Mouse (Mus musculus) thymus, postnatal 25 days (tissue): ENCODE results near the gene Ntrk2.

ENCODE experiments used
- DNase-seq: peaks from one replicate; pipeline ENCODE4 v3.0.0; 2022

The Ntrk2 gene

DNA sequence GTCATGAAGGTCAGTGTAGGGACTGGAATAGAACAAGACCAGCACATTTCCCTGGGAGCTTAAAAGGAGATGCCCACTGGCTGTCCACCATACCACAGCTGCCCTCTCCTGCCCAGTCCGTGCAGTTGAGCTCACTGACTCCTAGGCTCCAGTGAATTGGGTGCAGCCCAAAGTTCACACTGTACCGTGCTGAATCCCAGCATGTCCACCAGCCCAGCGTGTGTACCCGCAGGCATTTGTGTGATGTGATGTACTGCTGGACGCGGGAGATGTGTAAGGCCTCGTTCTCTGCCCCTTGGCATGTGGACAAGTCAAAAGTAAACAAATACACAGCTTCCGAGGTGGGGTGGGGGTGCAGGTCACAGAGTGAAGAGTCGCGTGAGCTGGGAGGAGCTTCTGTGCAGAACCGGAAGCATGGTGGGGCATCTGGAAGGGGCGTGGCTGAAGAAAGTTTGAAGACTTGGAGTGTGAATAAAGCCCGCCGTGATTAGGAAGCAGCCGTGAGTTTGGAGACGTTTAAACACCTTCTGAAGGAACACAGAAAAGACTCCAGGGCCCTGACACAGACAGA, 121.4 kb downstream of the Ntrk2 start:
- DNase-seq, result no peak

DNA sequence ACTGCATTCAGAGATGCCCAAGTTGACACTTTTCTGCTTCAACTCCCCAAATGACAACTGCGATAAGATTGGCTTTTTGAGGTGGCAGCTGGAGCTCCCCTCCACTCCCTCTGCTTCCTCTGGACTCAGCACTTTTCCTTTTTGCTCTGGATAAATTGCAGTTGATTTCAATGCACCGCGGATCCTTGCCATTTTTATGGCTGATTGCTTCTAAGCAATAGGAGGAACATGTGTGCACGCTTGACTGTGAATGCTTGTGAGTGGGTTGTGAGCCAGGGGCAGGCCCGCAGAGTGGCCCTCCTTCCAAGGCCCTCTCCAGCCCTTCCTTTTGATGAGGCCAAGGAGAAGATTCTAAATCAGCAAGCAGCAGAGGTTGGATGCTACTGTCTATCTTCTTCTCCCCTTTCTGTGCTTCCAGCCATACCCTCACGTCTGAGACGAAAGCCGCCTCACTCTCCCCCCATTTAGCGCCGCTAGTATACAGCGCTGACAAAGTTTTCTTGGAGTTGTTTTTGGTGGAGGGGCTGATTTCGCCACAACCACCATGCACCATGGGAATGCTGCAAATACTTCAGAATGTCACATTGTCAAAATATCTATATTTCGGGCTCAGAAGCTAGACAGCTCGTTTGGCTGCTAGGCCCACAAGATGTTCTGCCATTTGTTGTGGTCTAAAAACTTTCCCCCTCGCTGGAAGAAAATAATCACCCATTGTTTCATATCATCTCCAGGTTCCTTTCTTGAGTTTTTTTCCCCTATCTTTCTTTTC, 122.5 kb downstream of the Ntrk2 start:
- DNase-seq, result no peak

DNA sequence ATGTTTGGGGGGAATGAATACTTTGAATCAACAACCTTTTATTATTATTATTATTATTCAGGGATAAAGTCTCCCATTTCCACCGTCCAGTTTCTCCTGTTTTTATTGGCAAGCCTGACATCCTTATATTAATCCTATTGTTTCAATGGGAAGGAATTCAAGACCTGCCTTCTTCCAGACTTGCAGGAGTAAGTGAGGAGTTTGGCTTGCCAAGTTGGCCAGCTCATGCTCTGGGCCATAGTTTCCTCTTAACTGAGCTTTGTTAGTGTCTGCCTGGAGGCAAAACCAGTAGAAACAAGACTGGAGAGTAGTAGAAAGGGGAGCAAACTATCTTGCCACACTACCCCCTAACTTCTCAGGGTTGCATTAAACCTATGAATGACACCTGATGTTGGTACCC, 123.8 kb downstream of the Ntrk2 start:
- DNase-seq, result no peak

GRCm38 (mm10) chr13:58933126-58933525, 126.8 kb downstream of the Ntrk2 start:
- no peak for DNase-seq

DNA sequence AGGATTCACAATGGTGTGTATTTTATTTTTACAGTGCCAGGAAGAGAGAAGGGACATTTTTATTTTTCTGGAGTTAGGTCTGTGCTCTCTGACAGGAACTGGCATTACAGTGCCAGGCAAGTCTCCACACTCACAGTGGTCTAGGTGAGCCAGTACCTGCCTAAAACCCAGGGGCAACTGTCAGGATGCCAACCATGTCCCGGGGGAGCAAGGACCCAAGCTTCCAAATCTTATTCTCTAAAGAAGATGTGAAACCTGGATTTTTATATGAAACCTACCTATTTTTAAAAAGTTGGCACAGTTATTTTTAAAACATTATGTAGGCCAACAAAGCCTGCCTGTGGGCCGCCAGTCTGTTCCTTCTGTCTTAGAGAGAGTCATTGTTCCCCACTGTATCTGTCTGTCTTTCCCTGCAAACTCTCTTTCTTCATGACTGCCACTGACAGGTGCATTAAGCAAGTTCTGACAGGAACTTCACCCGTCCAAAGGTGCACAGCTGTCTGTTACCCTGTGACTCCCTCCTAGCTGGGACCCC, 128.3 kb downstream of the Ntrk2 start:
- DNase-seq, result no peak

GRCm38 (mm10) chr13:58935956-58936495, 129.7 kb downstream of the Ntrk2 start:
- DNase-seq, result no peak

- no peak for DNase-seq
Measured at GRCm38 (mm10) chr13:58937884-58938283, 131.5 kb downstream of the Ntrk2 start.

- DNase-seq, result no peak
Measured at GRCm38 (mm10) chr13:58938464-58938863, 132.1 kb downstream of the Ntrk2 start.

DNA sequence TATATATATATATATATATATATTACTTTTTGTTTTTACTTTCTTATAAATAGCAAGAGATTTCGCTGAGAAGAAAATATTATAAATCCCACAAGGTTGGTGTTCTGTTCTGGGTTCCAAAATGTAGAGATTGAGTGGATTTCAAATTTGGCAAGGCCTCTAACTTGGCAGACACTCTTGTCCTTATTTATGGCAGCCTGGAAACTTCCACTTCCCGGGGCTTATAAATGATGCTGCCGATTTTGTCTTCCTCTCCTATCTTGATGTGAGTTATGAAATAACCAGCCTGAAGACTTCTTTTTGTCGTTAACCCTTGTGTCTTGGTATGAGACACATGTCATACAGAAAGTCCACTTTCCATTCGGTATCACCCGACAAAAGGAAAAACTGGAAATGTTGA, 133.8 kb downstream of the Ntrk2 start:
- DNase-seq, result no peak

DNA sequence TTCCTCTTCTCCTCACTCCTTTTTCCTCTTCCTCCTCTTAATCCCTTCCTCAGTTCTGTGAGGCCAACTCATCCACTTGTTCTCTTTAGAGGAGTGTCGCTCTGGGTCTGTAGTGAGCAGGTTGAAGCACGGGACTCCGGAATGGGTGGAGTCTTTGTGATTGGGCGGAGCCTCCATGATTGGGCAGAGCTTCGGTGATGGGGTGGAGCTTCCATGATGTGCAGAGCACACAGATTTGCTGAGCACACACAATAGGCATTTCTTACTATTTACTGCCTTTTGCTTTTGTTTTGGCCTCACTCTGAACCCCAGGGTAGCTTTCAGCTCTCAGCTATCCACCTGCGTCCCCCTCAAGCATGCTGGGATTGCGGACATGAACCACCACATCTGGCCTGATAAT, 134.4 kb downstream of the Ntrk2 start:
- DNase-seq, result no peak

DNA sequence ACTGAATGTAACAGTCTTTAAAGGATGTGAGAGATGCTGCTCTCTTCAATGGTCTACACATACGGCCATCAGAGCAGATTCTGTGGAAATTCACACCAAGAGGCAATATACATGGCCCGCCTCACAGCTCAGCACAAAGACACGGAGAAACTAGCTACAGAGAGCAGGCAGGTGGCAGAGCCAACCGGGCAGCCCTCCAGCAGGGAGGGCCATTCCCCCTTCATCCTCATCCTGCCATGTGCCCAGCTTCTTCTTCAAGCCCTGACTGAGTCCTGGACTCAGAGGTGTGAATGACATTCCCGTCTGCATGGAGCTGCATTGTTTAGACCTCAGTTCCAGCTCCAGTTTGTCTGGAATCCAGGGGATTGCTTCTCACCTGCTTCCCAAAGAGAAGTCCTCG, 139.4 kb downstream of the Ntrk2 start:
- DNase-seq, result no peak

- no peak for DNase-seq
Measured at GRCm38 (mm10) chr13:58946589-58946988, 140.2 kb downstream of the Ntrk2 start.

GRCm38 (mm10) chr13:58947056-58947455, 140.7 kb downstream of the Ntrk2 start:
- no peak for DNase-seq

DNA sequence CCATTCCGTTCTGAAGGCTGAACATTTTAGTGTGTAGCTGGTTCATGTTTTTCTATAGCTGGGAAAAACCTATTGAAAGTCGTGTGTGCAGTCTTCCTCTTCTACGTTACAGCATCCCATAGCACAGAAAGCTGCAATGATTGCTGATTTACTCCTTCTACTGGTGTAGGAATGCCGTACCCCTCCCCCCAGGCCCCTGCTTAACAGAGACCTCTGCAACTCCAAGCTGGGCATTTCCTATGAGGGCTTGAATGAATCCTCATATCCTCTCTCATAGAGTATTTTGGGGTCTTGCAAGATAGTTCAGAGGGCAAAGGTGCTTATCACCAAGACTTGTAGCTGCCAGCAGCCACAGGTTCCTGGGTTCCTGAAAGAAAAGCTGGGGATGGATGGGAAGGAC, 148.0 kb downstream of the Ntrk2 start:
- DNase-seq, result no peak

- DNase-seq, result no peak
Measured at GRCm38 (mm10) chr13:58954764-58955163, 148.4 kb downstream of the Ntrk2 start.

DNA sequence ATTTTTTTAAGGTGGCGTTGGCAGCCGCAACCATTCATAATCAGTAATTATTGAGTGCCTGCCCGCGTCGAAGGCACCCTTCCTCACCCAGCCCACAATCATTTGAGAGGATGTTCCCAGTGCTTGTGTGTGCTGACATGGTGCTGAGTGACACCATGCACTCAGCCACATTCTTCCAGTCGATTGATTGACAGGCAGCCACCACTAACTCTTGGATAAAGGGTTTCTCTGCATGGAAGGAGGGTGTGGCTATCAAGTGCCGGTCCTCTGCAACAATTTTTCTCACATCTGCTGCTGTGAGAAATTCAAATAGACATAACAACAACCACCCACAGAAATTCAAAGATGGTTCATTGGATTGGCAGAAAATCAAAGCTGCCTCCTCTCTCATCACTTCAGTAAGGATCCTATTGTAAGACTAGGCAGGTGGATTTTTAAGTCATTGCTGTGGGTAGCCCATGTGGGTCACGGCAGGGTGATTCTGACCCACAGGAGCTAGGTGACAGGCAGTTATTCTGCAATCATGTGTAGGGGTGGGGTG, 148.9 kb downstream of the Ntrk2 start:
- DNase-seq, result no peak

DNA sequence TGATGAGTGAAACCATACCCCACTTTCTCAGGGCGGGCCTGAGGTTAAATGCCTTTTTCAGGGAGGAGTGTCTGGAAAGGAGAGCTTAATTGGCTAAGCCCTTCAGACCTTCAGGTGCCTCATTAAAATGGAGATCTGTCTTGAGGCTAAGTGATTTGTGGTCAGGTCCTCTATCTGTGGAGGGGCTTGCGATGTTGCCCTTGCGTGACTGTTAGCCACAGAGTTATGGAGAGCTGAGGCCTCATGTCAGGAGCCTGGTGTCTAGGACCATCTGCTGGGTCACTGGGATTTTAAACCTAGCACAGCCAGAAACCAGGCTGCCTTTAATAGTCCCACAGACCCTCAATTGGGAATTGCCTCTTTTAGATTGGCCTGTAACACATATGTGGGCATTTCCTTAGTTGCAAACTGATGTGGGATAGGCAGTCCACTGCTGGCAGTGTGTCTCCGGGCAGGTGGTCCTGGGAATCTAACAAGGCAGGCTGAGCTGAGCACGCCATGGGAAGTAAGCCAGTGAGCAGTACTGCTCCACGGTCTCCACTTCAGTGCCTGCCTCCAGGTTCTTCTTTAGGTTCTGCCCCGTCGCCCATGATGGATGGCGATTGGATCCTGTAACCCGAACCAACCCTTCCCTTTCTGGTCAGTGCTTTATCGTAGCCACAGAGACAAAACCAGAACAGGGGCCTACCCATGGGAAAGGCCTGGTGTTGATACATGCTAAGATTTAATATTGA, 152.0 kb downstream of the Ntrk2 start:
- no peak for DNase-seq

GRCm38 (mm10) chr13:58960321-58960720, 154.0 kb downstream of the Ntrk2 start:
- DNase-seq, result no peak

- DNase-seq, result no peak
Measured at GRCm38 (mm10) chr13:58964701-58965359, 158.5 kb downstream of the Ntrk2 start.

- no peak for DNase-seq
Measured at GRCm38 (mm10) chr13:58965826-58966225, 159.5 kb downstream of the Ntrk2 start.

DNA sequence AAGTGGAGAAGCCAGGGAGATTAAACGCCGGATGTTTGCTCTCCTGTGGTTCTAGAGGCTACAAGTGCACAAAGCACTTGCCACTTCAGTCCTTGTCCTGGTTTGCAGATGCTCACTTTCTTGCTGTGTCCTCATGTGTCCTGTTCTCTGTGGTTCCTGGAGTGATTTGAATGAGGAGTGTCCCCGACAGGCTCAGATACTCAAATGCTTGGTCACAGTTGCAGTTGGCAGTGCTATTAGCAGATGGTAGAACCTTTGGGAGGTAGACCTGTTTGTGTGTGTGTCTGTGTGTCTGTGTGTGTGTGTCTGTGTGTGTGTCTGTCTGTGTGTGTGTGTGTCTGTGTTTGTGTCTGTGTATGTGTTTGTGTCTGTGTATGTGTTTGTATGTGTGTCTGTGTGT, 160.1 kb downstream of the Ntrk2 start:
- DNase-seq, result no peak

DNA sequence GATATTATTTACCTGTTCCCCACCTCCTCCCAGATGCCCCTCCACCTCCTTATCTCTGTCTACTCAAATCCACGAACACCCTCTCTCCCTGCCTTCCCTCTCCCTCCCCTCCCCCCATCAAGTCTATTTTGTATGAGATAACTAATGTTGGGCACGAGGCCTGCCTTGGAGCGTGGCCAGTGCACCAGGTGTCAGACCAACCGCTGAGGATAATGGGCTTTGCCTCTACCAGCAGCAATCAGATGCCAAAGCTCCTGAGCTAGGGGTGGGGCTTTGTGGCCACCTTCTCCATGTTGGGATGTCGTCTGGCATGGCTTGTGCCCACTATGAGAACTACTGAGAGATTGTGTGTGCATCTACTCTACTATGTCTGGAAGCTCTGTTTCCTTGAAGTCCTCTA, 161.8 kb downstream of the Ntrk2 start:
- no peak for DNase-seq

- no peak for DNase-seq
Measured at GRCm38 (mm10) chr13:58971449-58971903, 165.1 kb downstream of the Ntrk2 start.
